Mouse (Mus musculus) adrenal gland, adult (tissue): Measurements from ENCODE around the gene Acyp1.

ENCODE experiments used
- DNase-seq, 2 experiments: peaks; one replicate each; pipeline ENCODE4 v3.0.0; 2022 to 2023; ENCODE audit warnings: low spot score in 1 of 2; ENCODE audit not compliant: inconsistent age in 2 of 2

Gene Acyp1

DNA sequence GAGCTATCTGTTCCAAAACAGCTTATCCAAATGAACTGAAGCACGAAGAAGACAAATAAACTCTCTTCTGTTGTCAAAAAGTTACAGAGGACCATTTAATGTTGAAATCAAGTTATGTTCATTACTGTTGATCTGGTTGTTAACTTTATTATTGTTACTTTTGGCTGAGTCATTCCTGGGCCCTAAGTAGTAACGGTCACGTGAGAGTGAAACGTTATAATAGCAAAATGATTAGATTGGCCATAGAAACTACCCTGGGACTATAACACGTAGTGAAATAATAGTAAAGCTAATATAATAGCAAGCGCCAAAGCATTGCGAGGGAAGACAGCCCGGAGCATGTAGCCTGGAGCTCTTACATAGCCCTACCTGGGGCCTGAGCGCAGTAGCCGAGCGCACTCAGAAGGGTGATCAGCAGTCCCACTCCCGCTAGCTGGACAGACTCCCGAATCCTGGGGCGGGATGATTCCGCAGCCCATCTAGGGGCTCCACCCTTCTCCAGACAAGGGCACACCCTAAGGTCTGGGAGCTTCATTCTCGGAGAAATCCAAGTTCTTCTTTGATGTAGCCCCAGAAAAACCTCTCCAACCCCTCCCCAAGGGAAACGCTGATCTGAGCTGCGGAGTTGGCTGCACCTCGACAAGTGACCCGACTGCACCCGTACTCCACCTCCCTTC lies at the start of gene Acyp1:
Gene Acyp1, minus strand, starts transcription at position 630 of the 677 bp plus-strand sequence.
- peak; percentile 71 to 88 for DNase-seq

- peak in 1 of 2 experiments; percentile 21 for DNase-seq
Measured at GRCm38 (mm10) chr12:85337567-85338311, 49.5 kb upstream of the Acyp1 start.

- peak; percentile 75 to 91 for DNase-seq
Measured at GRCm38 (mm10) chr12:85330153-85330552, 41.9 kb upstream of the Acyp1 start.

DNA sequence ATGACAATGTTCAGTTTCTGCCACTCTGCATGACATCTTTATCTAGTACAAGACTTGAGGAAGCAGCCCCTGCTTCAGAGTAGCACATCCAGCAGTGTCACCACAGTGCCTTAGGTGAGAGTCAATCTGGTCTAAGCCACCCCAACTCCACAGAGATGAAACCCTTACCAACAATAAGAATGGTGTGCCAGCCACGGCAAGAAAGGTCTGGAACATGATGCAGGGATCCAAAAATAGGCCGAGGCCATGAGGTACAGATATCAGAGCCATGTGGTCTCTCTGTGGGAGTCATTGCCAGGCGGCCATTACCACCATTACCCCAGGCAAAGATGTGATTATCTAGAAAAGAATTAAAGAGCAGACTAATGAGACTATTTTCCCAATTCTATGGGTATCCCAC lies 20.4 kb upstream of the Acyp1 start:
- DNase-seq, result no peak

DNA sequence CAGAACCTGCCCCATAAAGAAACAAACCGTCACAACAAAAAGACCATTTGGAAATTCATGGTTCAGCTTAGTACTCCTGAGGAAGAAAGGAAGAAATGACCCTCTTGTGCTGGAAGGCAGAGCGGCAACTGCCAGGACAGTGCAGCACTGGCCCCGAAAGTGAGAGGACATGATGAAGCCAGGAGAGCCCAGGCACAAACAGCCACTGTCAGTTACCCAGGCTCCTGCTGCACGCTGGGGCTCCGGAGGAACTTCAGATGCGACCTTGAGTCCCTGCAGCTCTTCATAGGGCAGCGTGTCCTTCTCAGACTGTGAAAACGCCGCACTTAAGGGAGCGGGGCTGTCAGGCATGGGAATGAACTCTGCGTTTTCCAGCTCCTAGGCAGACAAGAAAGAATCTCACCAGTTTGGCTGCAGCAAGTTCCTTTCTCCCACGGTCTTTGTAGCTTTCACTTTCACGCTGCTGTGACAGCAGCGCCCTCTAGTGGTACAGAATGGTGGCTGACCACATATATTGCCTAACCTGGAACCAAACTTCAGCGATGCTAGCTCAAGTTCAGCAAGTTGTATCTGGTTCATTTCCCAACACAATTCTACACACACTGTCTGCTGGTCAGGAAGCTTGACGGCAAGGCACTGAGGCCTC lies 17.1 kb upstream of the Acyp1 start:
- DNase-seq, result peak; percentile 88 to 96

GRCm38 (mm10) chr12:85304725-85305124 lies 16.5 kb upstream of the Acyp1 start:
- peak in 1 of 2 experiments; percentile 61 for DNase-seq

DNA sequence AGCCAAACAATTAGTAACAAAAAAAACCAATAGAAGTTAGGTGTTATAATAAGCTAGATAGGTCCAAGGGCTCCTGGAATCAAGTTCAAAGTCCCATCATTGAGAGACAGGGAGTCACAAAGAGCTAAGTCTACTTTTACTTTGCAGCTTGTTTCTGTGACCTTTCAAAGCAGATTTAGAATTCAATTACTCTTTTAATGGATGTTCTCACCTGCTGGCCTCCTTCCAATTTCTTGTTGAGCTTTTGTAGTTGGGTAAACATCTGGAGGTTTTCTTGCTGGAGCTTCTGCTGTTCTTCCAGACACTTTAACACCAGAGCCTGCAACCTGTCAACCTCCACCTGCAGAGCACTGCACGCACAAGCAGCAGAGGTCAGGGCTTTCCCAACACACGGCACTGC lies 15.0 kb upstream of the Acyp1 start:
- DNase-seq, result no peak

- peak in 1 of 2 experiments; percentile 39 for DNase-seq
Measured at GRCm38 (mm10) chr12:85298835-85299180, 10.6 kb upstream of the Acyp1 start.

- DNase-seq, result peak; percentile 57 to 76
Measured at GRCm38 (mm10) chr12:85298127-85298834, 10.0 kb upstream of the Acyp1 start.

GRCm38 (mm10) chr12:85297345-85297997 lies 9.2 kb upstream of the Acyp1 start:
- DNase-seq, result peak; percentile 40 to 49

- DNase-seq, result peak in 1 of 2 experiments; percentile 38
Measured at GRCm38 (mm10) chr12:85296915-85297314, 8.7 kb upstream of the Acyp1 start.

GRCm38 (mm10) chr12:85295506-85295905 lies 7.3 kb upstream of the Acyp1 start:
- no peak for DNase-seq

GRCm38 (mm10) chr12:85292906-85293305 lies 4.7 kb upstream of the Acyp1 start:
- no peak for DNase-seq

- DNase-seq, result no peak
Measured at GRCm38 (mm10) chr12:85292288-85292687, 4.0 kb upstream of the Acyp1 start.

GRCm38 (mm10) chr12:85291541-85291940 lies 3.3 kb upstream of the Acyp1 start:
- no peak for DNase-seq

DNA sequence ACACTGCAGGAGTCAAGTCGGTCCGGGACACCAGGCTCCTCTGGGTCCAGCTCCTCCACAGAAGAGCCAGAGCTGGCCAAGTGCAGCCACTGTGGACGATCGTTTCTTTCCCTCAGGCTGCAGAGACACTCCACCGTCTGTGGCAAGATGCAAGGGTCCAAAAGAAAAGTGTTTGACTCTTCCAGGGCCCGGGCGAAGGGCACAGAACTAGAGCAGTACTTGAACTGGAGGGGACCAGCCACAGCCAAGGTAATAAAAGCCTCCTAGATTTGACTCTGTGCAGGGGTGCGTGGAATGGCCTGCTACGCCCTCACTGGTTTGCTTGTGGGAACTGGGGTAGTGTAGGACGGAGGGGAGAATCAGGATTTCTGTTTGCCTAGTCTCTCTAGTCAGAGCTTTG lies 2.4 kb upstream of the Acyp1 start:
- DNase-seq, result no peak

DNA sequence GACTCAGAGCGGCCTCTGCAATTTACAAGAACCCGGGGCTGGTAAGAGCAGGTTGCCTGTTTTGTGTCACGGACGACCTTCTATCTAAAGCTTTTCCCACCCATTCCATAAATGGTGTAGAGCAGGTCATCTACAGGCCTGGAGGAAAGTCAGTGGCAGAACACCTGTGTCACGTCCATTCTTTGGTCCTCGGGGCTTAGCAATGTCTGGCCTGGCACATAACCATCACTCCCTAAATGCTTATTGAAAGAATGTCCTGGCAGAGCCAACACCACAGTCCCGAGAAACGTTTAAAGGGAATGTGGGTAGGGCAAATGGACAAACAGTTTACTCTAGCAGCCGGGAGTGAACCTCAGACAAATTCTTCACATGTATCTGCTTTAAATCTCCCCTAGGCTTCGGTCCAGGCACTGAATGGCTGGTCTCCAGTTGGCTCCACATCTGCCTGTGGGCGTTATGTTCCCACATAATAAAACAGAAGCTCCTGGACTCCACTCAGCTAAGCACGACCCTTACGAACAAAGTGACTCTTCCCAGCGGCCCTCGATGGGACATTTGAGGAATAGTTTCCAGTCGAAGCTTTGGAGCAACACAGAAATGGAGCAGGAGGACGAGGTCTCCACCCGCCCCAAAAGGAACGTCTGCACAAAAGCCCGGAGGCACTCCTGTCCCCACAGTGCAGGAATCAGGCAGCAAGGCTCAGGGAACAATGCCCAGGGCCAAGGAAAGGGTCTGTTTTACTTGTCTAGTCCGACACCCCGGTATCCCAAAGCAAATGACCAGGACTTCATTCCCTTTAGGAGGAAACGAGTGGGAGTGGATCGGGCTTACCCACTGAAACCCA lies 1.1 kb upstream of the Acyp1 start:
- peak in 1 of 2 experiments; percentile 58 for DNase-seq

GRCm38 (mm10) chr12:85288486-85289156 lies 383 bp upstream of the Acyp1 start, which contains the start of gene Zc2hc1c:
Gene Zc2hc1c, plus strand, starts transcription at chr12:85288591.
- peak; percentile 93 to 96 for DNase-seq

DNA sequence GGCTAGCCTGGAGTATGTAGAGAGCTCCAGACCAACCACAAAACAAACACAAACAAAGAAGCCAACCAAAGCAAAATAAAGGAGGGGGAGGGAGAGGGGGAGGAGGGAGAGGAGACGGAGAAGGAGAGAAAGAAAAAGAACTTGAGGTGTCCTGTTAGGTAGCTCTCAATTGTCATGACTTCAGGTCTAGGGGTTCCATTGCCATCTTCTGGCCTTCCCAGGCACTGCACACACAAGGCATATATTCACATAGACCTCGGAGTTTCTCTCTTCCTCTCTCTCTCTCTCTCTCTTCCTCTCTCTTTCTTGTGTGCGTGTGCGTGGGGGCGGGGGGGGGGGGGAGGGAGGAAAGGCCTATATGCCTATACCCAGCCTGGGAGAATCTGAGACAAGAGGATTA lies 1.3 kb downstream of the Acyp1 start:
- no peak for DNase-seq
